Mouse (Mus musculus) bone marrow, adult 2 months (tissue): Measurements from ENCODE around the gene Psmb9.

Experiments used
- CTCF ChIP-seq: fragments of 200-500 bp; IDR thresholded peaks from 2 replicates; pipeline ENCODE4 v1.5.1; 2011; ENCODE audit warnings: low read length, control low read depth; ENCODE audit not compliant: control insufficient read depth, insufficient read depth
- POLR2A ChIP-seq: fragments of 200-500 bp; IDR thresholded peaks from 2 replicates; pipeline ENCODE4 v1.6.1; 2011; ENCODE audit warnings: low read depth, mild to moderate bottlenecking, control low read depth, low read length, borderline replicate concordance; ENCODE audit not compliant: control insufficient read depth

DNA sequence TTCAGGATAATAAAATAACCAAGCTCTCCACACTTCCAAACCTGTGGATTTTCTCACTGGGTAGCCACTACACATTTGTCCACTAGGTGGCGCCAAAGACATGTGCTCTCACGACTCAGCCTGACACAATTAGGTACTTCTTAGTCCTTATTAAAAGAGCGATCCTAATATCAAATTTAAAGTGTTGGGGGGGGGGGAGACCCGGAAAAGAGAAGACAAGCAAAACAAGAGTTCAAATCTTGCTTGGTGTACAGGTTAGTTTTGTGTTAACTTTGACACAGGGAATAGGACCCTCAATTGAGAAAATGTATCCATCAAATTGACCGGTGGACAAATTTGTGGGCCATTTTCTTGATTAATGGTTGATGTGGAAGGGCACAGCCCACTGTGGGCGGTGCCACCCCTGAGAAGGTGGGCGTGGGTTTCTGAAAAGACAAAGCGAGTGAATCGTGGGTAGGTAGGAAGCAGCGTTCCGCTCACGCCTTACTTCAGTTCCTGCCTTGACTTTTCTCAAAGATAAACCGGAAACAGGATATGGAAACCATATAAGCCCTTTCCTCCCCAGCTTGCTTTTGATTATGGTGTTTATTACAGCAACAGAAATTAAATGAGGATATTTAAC, 16.6 kb downstream of the Psmb9 start:
- TF ChIP-seq POLR2A (no peak), CTCF (peak; percentile 82)
